Mouse (Mus musculus) kidney, adult 2 months (tissue): Measurements from ENCODE around the gene Prune1.

ENCODE experiments used
- CTCF ChIP-seq: fragments of 200-500 bp; conservative IDR thresholded peaks from 2 replicates; pipeline ENCODE4 v1.5.1; 2011; ENCODE audit warnings: low read depth, mild to moderate bottlenecking, control low read depth, low read length, moderate library complexity, mixed read lengths; ENCODE audit not compliant: insufficient read depth, insufficient read length
- POLR2A ChIP-seq: fragments of 200-500 bp; IDR thresholded peaks from one replicate; pipeline ENCODE4 v1.6.1; 2011; ENCODE audit warnings: low read depth, low read length, control low read depth

GRCm38 (mm10) chr3:95233303-95233980 lies 48.4 kb downstream of the Prune1 start:
- no peak for TF ChIP-seq POLR2A
- no peak for TF ChIP-seq CTCF
